Mouse (Mus musculus): ENCODE results near the gene Atf7.

DNA sequence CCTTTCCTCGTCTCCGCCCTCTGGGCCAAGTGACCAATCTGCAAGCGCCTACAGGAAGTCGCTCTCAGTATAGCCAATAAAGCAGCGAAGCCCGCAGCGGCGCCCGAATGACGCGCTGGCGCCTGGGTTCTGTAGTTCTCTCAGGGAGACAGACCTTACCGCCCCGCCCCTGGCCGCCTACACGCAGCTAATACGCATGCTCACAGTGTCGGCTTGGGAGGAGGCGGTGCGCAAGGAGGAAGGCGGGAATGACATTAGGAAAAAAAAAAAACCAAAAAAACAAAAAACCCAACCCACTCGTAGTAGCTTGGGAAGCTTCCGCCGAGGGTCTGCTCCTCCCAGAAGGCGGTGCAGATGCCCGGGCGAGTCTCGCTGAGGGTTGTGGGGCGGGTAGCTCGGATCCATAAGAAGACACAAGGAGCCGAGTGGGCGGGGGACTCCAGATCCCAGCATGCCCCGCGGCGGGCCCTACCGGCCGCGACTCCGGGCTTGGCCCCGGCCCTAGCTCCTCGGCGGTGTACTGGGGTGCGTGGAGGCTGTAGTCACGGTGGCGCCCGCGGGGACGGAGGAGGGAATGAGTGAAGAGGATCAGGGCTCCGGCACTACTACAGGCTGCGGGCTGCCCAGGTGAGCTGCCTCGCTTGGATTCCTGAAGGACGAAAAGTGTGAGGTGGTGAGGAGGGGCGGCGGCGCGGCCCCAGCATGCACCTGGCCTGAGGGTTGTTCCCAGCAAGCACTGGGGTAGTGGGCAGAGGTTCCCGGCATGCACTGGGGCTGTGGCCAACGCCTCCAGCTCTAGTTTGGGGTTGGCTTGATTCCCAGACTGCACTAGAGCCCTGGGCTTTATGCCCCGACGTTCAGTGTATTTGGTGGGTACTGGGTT, 107.0 kb downstream of the Atf7 start, which contains the start of gene Tarbp2:
- TF ChIP-seq CTCF (conservative IDR thresholded peaks at IDR 0.05; ENCODE audit: low read length) = no peak
- no peak for TF ChIP-seq POU5F1 (IDR thresholded peaks at IDR 0.05; ENCODE audit: borderline replicate concordance, low read length)

Data from E14TG2a.4 (cell line).